Mouse (Mus musculus): ENCODE measurements around the gene Tmem248.

GRCm38 (mm10) chr5:130207299-130207698 is 9.6 kb upstream of the Tmem248 start:
- no peak for TF ChIP-seq MYOG (IDR thresholded peaks at IDR 0.05; ENCODE audit: control insufficient read depth, extremely low read depth, insufficient read length)
- no peak for TF ChIP-seq MAX (IDR thresholded peaks at IDR 0.05)
